Mouse (Mus musculus): ENCODE measurements at regions not wholly inside any gene's neighbourhood (a gene's known extent, or its start where the extent isn't known, plus 50 kb on each side); places are given as distances from the start of the nearest gene placed in this dataset.

DNA sequence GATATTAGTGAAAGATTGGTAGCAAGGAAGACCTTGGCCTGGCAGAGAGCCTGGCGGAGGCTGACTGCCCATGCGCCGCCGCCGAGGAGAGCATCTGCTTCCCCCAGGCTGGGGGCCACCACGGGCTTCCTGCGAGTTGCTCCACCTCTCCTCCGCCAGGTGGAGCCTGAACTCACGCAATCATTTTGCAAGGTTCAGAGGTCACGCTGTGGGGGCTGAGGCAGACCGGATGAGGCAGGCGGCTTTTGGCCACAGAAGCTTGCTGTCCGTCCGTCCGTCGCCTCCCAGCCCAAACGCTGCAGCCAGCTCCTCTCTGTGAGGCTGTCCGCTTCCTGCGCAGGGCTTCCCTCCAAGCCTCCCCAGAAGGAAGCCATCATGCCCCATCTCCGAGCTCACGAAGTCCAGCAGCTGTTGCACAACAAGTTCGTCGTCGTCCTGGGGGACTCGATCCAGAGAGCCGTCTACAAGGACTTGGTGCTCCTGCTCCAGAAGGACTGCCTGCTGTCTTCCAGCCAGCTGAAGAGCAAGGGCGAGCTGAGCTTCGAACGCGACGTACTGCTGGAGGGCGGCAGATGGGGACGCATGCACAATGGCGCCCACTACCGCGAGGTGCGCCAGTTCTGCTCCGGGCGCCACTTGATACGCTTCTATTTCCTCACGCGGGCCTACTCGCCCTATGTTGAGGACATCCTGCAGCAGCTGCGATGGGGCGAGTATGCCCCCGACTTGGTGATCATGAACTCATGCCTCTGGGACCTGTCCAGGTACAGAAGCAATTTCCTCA is 269.3 kb upstream of the Erbb4 start:
- in situ Hi-C loops (cut with MboI, MseI) = no loop called here

DNA sequence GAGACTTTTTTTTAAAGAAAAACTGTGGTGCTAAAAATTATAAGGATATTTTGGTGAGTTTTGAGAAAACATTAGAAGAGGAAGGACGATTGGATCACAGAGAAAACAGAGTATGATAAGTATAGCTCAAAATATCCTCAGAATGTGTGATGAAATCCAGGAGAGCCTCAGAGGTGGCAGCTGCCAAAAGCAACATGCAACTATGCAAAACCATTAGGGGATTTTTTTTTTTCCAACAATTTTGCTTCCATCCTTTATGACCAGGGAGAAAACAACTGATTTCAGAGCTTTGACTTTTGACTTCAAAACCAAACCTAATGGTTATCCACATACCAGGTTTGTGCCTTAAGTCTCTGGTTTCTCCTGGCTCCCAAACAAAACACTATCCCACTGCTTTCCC is 267.4 kb upstream of the Erbb4 start:
- in situ Hi-C loops (cut with MboI, MseI) = no loop called here

DNA sequence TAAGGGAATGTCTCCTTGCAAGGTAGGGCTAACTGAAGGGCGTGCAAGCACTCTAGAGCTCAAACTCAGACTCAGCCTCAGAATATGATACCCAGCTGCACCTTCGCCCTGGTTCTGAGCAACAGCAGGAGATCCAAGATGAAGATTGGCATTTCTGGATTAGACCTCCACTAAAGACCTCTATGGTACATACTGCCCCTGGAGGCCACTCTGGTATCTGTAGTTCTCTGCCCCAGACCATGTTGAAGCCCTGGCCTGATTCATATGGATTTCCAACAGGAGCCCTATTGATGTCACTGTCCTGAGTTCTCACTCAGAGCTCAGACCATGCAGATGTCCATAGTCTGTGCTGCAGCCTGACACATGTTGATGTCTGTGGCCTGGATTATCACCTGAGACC is 262.2 kb upstream of the Erbb4 start:
- in situ Hi-C loops (cut with MboI, MseI) = no loop called here

DNA sequence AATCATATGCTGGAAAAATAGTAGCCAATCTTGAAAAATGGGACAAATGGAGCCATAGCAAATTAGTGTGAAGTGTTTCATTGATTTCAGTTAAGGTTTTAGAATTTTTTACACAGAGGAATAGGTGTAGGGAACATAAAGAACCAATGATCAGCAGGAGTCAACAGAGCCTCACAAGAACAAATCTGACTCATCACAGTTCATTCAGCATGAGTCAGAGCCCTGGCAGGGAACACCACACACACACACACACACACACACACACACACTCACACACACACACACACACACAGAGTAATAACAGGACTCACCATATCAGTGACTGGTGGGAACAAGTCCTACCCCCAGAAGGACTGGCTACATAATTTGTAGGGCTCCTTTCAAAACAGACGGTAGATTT is 259.7 kb upstream of the Erbb4 start:
- in situ Hi-C loops (cut with MboI, MseI) = no loop called here

DNA sequence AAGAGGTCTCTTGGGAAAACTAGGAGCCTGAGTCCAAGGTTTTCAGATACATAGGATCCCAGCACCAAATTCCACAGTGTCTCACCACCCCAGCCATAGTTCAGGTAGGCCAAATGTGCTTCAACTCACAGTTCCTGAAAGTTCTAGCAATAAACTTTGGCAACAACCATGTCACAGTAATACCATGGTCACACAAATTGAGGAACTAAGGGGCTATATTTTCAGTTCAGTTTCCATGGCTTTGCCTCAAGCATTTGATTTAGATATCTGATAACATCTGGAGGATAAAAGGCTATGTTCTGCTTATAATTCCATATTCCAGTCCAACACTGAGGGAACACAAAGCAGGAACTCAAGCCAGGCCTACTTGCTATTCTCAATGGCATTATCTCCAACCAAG is 256.2 kb upstream of the Erbb4 start:
- in situ Hi-C loops (cut with MboI, MseI) = no loop called here

DNA sequence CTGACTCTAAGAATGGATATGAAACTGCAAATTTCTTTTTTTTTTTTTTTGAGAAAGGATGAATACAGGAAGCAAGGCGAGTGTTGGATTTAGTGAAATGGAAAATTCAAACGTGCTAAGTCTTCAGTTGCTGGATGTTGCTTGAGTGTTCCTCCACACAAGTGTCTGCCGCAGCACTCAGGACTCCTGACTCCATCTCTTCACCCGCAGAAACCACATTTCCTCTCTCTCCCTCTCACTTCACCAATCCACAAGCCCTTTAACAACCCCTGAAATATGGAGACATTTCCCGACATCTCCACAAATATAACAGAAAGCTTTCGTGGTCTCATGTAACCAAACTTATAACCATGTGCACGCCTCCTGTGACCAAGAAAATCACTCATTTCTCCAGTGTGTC is 249.7 kb upstream of the Erbb4 start:
- in situ Hi-C loops (cut with MboI, MseI) = no loop called here

DNA sequence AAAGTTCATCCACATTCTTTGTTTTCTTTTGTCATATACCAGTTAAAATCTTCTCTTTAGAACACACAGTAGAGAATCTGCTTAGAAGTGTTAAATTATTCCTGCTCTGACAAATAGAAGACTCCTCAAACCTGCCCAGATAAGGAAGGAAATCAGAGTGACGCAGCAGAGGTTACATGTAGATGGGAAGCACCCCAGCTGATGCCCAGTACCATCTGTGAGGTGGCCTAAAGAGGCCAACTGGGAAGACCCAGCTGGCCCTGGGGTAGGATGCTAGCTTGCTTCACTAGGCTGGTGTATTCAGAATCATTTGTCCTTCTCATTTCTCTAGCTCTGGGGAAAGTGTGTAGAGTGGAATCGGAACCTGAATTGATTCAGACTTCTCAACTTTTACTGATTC is 242.6 kb upstream of the Erbb4 start:
- in situ Hi-C loops (cut with MboI, MseI) = no loop called here

DNA sequence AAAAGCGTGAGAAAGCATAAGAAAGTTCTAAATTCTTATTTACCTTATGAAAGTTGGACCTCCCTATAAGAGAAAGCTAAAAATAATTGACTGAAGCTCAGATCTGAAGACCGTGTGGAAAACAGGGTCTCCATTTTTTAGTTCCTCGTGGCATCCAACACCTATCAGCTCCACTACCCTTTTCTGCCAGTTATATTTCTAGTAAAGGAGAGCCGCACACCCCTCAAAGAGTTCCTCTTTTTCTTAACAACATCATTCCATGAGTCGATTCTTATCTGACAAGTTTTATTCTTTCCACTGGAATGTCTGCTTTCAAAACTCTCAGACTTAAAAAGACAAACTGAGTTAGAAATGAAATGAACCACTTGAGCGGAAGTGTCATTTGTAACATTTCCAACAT is 242.0 kb upstream of the Erbb4 start:
- in situ Hi-C loops (cut with MboI, MseI) = no loop called here

DNA sequence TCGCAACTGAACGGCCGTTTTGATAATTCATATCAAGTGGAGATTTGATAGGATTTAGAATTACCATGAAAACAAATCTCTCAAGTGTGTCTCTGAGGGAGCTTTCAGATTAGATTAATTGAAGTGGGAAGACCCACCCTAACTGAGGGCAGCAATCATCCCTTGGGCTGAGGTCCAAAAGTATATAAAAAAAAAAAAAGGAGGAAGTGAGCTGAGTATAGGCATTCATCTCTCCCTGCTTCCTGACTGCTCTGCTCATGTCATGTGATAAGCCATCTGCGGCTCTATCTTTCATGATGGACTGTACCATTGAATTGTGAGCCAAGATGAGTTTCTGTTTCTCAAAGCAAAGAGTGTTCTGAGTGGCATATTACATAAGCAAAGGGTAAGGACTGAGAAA is 234.2 kb upstream of the Erbb4 start:
- in situ Hi-C loops (cut with MboI, MseI) = no loop called here

DNA sequence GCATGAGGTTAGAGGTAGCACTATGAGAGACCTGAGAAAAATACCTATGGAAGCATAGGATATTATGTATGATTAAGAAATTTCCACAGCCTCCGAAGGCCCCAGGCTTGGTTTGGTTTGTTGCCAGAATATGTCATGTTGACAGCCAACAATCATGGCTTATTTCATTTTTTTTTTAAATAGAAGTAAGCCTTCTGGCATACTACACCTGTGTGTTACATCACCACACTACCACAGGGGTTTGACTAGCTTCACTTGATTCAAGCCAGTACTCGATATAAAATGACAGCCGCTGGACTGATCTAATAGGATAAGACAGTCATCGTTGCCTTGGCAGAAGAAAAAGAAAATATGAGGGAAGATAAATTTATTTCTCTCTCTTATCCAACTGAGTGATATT is 232.6 kb upstream of the Erbb4 start:
- in situ Hi-C loops (cut with MboI, MseI) = no loop called here

DNA sequence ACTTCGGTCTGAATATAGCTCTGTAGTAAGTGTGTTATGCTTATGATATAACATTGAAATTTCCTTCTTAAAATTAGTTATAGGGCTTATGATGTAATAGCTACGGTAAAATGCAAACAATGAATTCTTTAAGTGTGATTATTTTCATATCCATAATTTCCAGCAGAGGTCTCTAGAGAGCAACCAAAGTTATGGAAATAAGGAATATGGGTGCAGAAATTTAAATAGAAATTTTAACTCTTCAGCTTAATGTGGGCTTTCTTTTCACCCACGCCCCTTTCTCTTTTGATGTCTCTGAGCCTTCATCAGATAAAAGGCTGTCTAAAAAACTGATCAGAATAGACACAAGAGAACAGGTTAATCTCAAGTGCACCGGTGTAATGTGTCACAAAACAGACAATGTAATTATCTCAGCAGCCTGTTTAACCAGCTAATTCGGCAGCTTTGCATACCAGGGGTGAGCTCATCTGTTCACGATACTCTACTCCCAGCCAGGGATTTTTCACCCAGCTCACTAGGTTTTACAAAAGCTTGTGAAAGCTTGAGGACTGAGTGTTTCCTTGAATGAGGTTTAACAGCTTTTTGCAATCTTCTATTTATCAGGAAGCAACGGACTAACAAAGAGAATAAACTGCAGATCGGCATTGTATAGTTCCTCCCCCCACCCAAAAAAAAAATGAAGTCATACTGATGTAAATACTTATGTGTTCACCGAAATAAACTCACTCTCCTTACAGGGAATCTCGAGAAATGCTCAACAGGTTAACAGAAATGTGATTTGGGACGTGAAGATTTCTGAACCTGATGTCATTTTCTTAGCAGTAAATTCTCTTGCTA is 223.8 kb upstream of the Erbb4 start:
- in situ Hi-C loops (cut with MboI, MseI) = no loop called here

DNA sequence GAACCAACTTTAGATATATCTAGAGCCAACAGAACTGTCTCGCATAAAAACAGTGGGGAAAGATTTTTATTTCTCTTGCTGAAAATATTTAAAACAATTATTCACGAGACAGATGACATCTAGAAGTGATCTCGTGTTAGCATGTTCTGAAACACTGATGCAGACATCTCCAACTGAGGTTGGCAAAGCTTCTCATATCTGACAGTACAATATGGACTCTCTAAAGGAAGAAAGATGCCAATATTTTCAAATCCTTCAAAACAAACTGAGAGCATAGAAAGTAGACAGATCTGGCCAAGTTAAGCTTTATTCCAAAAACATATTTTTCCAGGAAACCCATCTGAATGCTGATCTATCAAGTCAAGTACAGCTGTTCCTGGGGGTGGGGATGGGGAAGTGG is 221.5 kb upstream of the Erbb4 start:
- in situ Hi-C loops (cut with MboI, MseI) = no loop called here

DNA sequence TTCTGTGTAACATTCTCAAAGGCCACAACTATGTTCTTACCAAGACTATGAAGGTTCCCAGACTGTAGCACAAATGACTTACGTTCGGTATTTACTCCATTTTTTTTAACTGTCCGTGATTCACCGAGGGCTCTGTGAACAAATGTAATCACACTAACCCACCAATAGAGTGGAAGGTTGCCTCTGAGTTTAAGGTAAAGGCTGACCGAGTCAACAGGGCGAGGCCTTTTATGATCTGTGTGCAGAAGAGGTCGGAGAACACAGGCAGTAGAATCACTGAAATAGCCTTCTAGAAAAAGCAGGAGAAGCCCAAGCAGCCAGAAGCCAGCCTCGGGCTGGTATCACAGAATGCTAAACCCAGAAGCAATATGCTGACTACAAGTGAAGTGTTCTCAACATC is 218.9 kb upstream of the Erbb4 start:
- in situ Hi-C loops (cut with MboI, MseI) = no loop called here

DNA sequence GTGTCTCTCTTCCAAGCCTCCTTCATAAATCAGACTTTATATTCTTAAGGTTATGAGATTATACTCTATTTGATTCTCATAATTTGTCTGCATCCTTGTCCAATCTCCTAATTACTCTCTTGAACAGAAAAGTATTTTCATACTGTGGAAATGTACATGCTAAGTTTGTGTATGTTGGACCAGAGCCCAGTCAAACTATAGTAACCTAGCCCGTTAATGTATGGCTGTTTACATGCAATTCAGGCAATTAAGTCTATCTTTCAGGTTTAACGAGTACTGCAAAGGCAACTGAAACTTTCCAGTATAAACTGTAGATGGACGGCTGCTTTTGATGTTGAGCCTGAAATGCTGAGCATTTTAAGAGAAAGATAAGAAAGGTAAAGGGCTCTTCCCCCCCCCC is 211.7 kb upstream of the Erbb4 start:
- in situ Hi-C loops (cut with MboI, MseI) = no loop called here

DNA sequence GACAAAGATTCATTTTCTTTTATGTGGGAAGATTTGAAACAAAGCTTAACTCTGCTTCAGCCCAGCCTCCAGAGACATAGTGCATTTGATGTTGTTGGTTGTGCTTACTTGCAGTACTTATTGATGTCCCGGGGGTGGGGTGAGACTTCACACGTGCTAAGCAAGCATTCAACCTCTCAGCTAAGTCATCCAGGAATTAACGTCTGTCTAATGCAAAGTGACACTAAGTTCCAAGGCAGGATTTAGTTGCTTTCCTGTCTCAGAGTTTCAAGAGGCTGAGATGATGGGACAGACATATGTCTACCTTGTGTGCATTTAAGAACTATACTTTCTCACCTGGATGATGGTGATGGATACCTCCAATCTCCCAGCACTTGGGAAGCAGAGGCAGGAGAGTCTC is 189.0 kb upstream of the Erbb4 start:
- in situ Hi-C loops (cut with MboI, MseI) = loop anchor here (5.0 kb wide), 1 partner anchor 250 kb away; no protein-coding TSS in a partner anchor

DNA sequence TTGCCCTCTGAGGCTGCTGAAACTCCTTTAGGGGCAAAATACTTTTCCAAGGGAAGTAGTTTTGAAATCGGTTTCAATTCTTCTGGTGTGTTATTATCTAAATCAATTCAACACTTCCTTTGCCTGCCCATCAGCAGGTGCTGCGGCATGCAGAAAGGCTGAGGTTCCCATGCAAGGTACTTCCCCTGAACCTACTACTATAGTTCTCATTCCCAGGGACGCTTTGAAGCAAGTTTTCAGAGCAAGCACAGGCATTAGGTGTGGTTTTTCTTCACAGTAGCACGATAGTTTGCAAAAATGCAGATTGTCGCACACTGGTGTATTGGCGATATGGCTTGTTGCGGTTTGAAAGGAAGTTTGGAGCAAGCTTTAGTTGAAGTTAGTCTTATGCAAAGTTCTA is 183.5 kb upstream of the Erbb4 start:
- in situ Hi-C loops (cut with MboI, MseI) = no loop called here

DNA sequence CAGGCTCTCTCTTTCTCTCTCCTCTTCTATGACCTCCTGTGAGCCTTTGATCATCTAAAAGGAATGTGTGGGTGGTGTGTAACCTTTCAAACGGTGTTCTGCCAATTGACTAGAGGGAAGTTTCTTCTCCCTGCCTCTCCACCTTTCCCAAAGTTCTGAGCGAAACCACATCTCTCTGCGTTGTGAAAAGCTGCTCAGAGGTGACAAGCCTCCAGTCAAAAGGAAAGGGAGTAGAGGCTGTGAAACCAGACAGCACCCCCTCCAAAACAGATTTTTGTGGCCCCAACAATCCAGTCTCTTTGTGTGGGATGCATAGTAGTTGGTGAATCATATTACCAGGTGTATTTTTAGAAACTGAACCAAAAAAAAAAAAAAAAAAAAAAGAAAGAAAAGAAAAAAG is 178.5 kb upstream of the Erbb4 start:
- in situ Hi-C loops (cut with MboI, MseI) = no loop called here

DNA sequence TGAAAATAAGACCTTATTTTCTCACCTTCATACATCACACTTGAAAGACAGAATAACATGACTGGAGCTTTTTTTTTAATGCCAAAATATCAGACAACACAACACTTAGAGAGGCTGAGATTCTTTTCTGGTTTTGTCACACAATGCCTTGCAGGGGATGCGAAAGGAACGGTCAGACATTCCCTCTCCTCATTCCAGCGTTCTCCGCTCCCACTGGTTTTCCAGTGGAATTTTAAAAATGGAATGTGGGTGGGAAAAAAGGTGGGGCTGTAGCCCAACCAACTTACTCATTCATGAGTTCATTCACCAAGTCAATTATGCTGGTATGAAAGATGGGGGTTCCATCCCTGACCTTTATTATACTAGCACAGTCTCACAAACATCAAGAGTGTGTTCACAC is 169.6 kb upstream of the Erbb4 start:
- in situ Hi-C loops (cut with MboI, MseI) = no loop called here

DNA sequence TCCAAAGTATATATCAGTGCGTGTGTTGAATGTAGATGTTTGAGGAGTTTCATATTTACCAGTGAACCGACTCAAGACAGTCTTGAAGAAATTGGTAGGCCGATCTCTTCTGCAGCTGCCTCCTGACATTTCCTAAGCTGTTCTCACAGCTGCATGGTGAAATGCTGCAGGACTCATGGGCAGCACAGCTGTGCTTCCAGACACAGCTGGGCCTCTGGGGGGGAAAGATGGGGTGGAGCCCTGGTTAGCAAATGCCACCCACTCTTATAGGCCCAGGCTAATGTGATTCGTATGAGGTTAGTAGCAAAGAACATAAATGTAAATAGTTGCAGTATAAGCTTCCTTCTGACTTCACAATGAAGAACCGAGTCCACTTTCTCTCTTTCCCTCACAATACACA is 139.8 kb upstream of the Erbb4 start:
- in situ Hi-C loops (cut with MboI, MseI) = no loop called here

DNA sequence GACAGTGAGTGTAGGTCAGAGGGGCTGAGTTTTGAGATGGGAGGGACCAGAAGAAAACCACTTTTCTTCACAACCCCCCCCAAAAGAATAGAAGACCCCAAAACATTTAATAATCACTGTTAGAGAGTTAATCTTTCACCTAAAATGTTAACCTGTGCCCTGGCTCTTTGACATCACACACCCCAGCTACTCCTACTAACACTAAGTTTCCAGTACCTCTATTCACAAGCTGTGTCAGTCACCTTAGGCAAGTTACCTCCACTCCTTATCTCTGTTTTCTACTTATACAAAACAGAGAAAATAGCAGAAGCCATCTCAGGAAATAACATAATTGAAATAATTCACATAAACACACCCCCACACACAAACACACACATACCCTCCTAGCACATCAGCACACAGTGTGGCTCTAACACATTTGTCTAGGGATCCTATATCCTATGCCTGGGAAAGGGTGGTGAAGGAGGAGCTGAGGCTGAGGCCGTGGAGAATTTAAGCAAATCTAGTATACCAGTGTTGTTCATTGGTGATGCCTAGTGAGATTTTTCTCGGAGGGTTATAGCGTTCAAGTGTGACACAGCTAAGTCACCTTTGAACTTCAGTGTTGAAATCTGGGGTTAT is 134.5 kb upstream of the Erbb4 start:
- in situ Hi-C loops (cut with MboI, MseI) = no loop called here

DNA sequence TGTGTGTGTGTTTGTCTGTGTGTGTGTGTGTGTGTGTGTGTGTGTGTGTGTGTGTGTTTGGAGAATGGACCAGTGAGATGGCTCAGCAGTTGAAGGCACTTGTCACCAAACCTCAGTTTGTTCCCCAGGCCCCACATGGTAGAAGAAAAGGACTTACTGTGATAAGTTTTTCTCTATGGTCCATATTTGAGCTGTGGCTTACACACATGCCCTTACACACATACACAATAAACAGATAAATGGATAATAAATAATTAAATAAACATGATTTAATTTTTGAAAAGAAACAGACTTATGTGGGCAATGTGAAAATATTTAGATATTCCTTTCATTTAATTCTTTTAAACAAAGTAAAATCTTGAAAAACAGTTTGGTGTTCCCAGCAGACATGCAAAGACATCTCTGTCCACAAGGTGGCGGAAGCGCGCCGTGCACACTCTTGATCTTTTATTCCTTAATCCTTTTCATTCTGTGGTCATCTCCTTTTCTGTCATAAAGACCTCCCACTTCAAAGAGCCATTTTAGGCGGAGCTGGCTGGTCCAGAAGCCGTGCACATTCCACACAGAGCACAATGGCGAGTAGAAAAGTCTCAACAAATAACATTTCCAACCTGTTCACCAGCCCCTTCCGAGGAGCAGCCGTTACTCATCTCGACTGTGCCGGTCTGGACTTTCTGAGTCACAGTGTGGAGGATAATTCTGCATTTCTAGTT is 133.8 kb upstream of the Erbb4 start:
- in situ Hi-C loops (cut with MboI, MseI) = no loop called here

DNA sequence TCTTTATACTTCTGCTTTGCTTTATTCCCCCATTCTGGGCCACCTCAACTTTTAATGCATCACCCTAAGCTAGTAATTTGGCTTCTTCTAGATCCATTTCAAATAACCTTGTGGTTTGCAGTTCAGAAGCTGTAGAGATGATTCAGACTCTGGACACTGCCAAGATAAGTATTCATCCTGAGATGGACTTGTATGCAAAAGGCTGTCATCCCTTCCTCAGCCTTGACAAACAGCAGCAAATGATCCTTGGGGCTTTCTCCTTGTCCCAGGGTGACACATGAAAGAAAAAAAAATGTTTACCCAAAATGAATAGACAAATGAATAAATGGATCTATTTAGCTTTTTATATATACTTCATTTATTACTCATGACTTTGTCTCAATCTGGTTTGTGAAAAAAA is 120.0 kb upstream of the Erbb4 start:
- in situ Hi-C loops (cut with MboI, MseI) = no loop called here
